Mouse (Mus musculus) embryonic facial prominence, embryonic 11.5 days (tissue): ENCODE data around the gene Il3. TPM values are rescaled to one million over a fixed set of nuclear protein-coding genes. Genes with fewer than 3 reads are reported as not detected.
"Not testable (repeated sequence)": the region's sequence is repeated elsewhere in the genome, so short reads cannot be mapped to it uniquely, and the experiment has no call there.

Experiments
- ATAC-seq: fragments of 200-750 bp; cut with Nextera tagmentation; replicated peaks from 2 replicates; pipeline ENCODE4 v1.8.0; 2017; ENCODE audit warnings: low read depth; ENCODE audit not compliant: insufficient number of reproducible peaks, low FRiP score, low TSS enrichment
- DNase-seq: peaks from one replicate; pipeline ENCODE4 v3.0.0-alpha.2; 2015; ENCODE audit warnings: low spot score
- H3K27ac ChIP-seq: fragments of 300-500 bp; sonication (generic); replicated peaks from 2 replicates; pipeline ENCODE4 v1.5.1; 2014; ENCODE audit warnings: mild to moderate bottlenecking, low read depth, low read length, control low read depth
- H3K27me3 ChIP-seq: fragments of 300-500 bp; sonication (generic); 2 replicates; pipeline ENCODE4 v1.6.1; 2014; ENCODE audit warnings: mild to moderate bottlenecking, low read length, moderate library complexity, mixed read lengths; ENCODE audit not compliant: control insufficient read depth, insufficient read depth
- H3K36me3 ChIP-seq: fragments of 300-500 bp; sonication (generic); replicated peaks from 2 replicates; pipeline ENCODE4 v1.6.1; 2014; ENCODE audit warnings: low read depth, mild to moderate bottlenecking, low read length, moderate library complexity, mixed read lengths; ENCODE audit not compliant: control insufficient read depth, insufficient read depth
- H3K4me1 ChIP-seq: fragments of 300-500 bp; sonication (generic); 2 replicates; pipeline ENCODE4 v1.6.1; 2014; ENCODE audit warnings: low read length, mixed read lengths; ENCODE audit not compliant: control insufficient read depth, insufficient read depth
- H3K4me2 ChIP-seq: fragments of 300-500 bp; sonication (generic); 2 replicates; pipeline ENCODE4 v1.6.1; 2014; ENCODE audit warnings: low read depth, mild to moderate bottlenecking, control low read depth, low read length, moderate library complexity
- H3K4me3 ChIP-seq: fragments of 300-500 bp; sonication (generic); 2 replicates; pipeline ENCODE4 v1.5.1; 2014; ENCODE audit warnings: low read depth, low read length, control low read depth
- H3K9ac ChIP-seq: fragments of 300-500 bp; sonication (generic); replicated peaks from 2 replicates; pipeline ENCODE4 v1.6.1; 2014; ENCODE audit warnings: mild to moderate bottlenecking, control low read depth, low read length
- H3K9me3 ChIP-seq: fragments of 300-500 bp; sonication (generic); replicated peaks from 2 replicates; pipeline ENCODE4 v1.6.1; 2016; ENCODE audit warnings: mild to moderate bottlenecking, low read length, inconsistent platforms, mixed read lengths; ENCODE audit not compliant: control insufficient read depth
- WGBS: fragments of 180-500 bp; shearing (Covaris S2); extraction: QIAGEN DNeasy Blood & Tissue Kit; methylation state at CpG from one replicate; pipeline ENCODE4 v1.1.7; 2014; 5-methylcytosine and 5-hydroxymethylcytosine counted together
- polyA plus RNA-seq: library from polyadenylated mRNA; unstranded; fragments of >200 nt; fragmentation: Nextera tagmentation; extraction: Ambion mirVana; gene quantifications from 2 replicates; pipeline ENCODE4 v1.2.1, GENCODE M21; 2014

Gene Il3
- polyA plus RNA-seq, 1 experiment from 2014 or later: not detected

DNA sequence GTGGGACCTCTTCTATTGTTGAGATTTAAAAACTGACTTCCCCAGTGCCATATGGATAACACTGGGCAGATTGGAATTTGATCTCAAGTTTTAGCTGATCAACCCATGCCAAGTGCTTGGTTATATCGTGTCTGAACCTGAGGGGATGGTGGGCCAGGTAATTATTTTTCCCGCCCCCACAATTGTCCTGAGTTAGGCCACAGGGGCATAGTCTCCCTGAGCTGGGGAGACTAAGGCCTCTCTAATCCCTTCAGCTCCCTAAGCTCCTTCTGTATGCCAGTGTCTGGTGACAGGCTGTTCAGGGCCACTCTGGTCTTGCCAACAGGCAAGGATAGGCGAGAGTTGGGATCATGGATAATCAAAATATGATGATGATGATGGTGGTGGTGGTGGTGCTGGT is 38.3 kb upstream of the Il3 start:
- Histone ChIP-seq H3K27me3 (0 out of 2 replicates have a peak, but pooled peaks cover 2% of the 10 kb centered on the region), H3K4me2 (no peak overlapping the region), H3K9ac (no peak overlapping the region), H3K9me3 (no peaks in the 10 kb centered on the region), H3K36me3 (no peaks in the 10 kb centered on the region), H3K4me3 (no peak overlapping the region), H3K4me1 (no peaks in the 10 kb centered on the region; the same call in 1 of the 2 replicates), H3K27ac (no peak overlapping the region)
- no peak for DNase-seq
- WGBS: 80% methylated on average over 3 of the region's 3 CpGs
- no peak for ATAC-seq

DNA sequence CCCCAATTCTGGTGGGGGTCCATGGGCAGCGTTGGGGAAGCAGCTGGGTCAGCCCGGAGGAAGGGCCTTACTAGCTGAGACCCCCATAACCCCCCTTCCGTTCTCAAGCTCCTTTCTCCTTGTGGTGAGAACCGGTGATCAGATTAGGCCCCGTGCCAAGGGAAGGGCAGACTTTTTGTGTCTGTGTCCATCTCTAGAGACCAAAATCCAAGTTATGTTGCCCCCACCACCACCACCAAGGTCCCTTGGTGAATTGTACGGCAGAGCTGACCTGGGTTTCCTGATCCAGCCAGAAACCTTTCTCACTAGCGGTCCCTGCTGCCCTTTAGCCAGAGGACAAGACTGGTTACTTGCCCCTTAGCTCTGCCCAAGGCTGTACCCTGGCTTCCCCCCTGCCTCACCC is 37.4 kb upstream of the Il3 start:
- peak; percentile 23 for DNase-seq
- H3K4me3 ChIP-seq: peak overlapping the region; percentile 57
- H3K9ac ChIP-seq: peak overlapping the region; percentile 60
- no peak overlapping the region for H3K27ac ChIP-seq
- H3K9me3 ChIP-seq: no peaks in the 10 kb centered on the region
- 0 out of 2 replicates have a peak, but pooled peaks cover 2% of the 10 kb centered on the region for H3K27me3 ChIP-seq
- H3K4me1 ChIP-seq: no peaks in the 10 kb centered on the region; the same call in 1 of the 2 replicates
- no peaks in the 10 kb centered on the region for H3K36me3 ChIP-seq
- no peak for ATAC-seq
- peak overlapping the region; percentile 94 for H3K4me2 ChIP-seq
- 6% methylated on average over 7 of the region's 7 CpGs for WGBS

DNA sequence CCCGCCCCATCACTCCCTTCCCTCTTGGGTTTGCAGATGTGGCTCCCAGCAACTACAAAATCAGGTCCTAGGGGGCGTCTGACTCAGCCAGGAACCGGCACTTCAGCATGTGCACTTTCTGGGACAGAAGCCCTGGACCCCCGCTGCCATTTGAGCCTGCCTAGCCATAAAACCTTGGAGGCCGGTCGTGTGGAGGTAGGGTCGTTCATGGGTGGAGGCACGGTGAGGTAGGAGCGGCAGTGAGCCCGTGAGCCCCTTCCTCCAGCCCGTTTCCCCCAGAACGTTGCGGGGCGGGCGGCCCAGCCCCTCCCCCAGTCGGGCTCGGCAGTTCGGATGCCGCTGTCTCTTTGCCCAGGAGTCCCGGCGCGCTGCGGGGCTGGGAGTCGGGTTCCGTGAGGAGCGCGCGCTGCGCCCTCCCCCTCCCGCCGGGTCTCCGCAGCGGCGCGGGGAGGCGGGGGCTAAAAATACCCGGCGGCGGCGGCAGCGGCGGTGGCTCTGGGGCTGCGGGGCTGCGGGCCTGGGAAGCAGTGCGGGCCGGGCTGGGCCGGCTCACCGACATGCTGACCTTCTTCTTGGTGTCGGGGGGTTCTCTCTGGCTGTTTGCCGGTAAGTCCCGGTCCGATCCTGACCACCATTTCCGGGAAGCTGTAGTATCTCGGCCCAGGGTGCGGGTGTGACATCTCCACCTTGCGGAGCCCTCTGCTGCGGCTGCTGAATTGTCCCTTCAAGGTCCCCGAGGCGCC is 36.8 kb upstream of the Il3 start, which contains the start of gene Acsl6:
TSS of gene Acsl6 (plus strand) at position 71 of the 743 bp plus-strand sequence.
- Histone ChIP-seq H3K4me1 (no peaks in the 10 kb centered on the region; the same call in 1 of the 2 replicates), H3K4me3 (peak within 1 kb of the TSS; percentile 57), H3K9ac (peak within 1 kb of the TSS; percentile 60), H3K27me3 (0 out of 2 replicates have a peak, but pooled peaks cover 2% of the 10 kb centered on the region), H3K36me3 (no peaks in the 10 kb centered on the region), H3K27ac (no peak within 1 kb of the TSS), H3K9me3 (no peaks in the 10 kb centered on the region; the same call in 1 of the 2 replicates), H3K4me2 (peak within 1 kb of the TSS; percentile 94)
- DNase-seq (peak; percentile 65), ATAC-seq (peak; percentile 50)
- WGBS: 0% methylated on average over 49 of the region's 59 CpGs

DNA sequence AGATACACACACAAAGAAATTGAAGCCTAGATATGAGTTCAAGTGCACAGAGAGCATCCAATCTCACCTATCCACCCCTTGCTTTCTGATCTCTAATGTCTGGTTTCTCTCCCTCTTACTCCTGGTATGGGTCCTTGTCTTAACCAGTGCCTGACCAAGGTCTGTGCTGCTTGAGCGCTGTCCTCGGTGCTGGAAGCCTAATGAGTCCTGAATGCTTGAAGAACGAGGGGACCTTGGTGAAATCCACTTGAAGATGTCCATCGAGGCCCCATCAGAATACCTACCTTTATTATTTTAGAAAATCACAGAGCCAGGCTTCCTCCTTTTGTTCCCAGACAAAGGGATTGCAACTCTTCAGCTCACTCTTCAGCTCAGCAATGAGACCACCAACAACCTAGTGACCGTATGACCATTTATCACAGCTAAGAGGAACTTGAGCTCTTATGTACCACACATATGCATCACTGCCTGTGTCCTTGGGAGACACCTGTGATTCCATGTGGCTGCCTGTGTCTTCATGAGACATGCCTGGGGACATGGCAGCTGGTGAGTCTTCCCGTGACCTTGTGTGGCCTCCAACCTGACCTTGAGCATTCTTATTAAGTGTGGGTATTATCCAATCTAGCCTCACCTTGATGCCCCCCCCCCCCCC is 36.1 kb upstream of the Il3 start:
- Histone ChIP-seq H3K36me3 (no peaks in the 10 kb centered on the region), H3K9ac (no peak overlapping the region), H3K27me3 (0 out of 2 replicates have a peak, but pooled peaks cover 2% of the 10 kb centered on the region), H3K4me2 (no peak overlapping the region; the same call in 1 of the 2 replicates), H3K27ac (no peak overlapping the region), H3K9me3 (no peaks in the 10 kb centered on the region; the same call in 1 of the 2 replicates), H3K4me3 (peak overlapping the region; percentile 57; the same call in 1 of the 2 replicates), H3K4me1 (no peaks in the 10 kb centered on the region; the same call in 1 of the 2 replicates)
- 21% methylated on average over 6 of the region's 6 CpGs for WGBS
- DNase-seq (peak; percentile 84), ATAC-seq (no peak)

DNA sequence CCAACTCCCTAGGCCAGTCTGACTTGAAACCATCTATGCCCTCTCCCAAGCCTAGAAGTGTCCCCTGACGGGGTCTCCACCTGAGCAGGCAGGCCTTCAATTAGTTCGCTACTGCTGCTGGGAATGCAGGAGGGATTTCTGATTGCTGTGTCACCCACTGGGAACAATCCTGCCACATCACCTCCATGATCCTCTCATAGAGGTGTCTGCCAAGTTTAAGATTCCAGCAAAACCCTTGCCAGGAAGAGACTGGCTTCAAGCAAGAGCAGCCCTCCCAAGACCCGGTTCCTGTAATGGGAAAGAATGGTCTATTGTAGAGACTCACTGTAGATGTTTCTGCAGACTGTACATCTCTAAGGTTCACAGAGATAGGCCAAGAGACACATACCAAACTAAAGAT is 35.5 kb upstream of the Il3 start:
- no peak overlapping the region for H3K4me2 ChIP-seq
- no peaks in the 10 kb centered on the region for H3K36me3 ChIP-seq
- no peaks in the 10 kb centered on the region; the same call in 1 of the 2 replicates for H3K9me3 ChIP-seq
- no peak overlapping the region for H3K4me3 ChIP-seq
- H3K27me3 ChIP-seq: 0 out of 2 replicates have a peak, but pooled peaks cover 2% of the 10 kb centered on the region
- H3K4me1 ChIP-seq: no peaks in the 10 kb centered on the region; the same call in 1 of the 2 replicates
- DNase-seq (no peak), ATAC-seq (no peak)
- no peak overlapping the region for H3K27ac ChIP-seq
- no peak overlapping the region for H3K9ac ChIP-seq
- WGBS: 85% methylated on average over 3 of the region's 3 CpGs

DNA sequence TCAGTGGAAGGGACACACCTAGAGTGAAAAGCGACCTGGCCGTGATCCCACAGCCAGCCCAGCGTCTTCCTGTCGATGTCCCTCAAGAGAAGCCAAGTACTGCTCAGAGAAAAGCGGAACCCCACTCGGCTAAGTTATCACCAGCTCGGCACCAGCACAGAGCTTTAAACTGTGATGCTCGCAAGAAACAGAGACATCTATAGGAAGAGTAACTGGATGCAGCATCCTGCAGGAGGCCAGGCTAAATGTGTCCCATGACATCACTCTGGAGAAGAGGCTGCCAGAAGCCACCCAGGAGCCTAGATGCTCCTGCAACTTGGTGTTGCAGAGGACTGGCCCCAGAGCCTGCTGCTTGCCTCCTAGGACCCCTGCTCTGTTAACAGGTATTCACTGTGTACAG is 34.9 kb upstream of the Il3 start:
- no peaks in the 10 kb centered on the region for H3K36me3 ChIP-seq
- ATAC-seq (no peak), DNase-seq (no peak)
- 91% methylated on average over 8 of the region's 8 CpGs for WGBS
- no peak overlapping the region for H3K27ac ChIP-seq
- H3K9me3 ChIP-seq: no peaks in the 10 kb centered on the region; the same call in 1 of the 2 replicates
- no peak overlapping the region for H3K9ac ChIP-seq
- H3K4me2 ChIP-seq: no peak overlapping the region
- no peaks in the 10 kb centered on the region; the same call in 1 of the 2 replicates for H3K4me1 ChIP-seq
- no peak overlapping the region for H3K4me3 ChIP-seq
- H3K27me3 ChIP-seq: 0 out of 2 replicates have a peak, but pooled peaks cover 2% of the 10 kb centered on the region

DNA sequence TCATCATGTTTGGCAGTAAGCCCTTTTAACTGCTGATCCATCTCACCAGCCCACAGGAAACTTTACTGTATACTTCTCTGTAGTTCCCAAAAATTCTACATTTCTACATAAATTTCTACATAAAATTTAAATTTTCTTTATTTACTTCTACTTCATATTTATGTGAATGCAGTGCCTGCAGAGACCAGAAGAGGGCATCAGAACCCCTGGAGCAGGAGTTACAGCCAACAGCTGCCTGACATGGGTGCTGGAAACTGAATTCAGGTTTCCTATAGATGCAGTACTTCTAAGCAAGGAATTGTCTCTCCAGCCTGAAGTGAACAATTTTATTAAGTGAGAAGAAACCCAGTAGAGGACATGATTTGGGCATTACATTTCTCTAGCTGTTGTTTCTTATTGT is 31.7 kb upstream of the Il3 start:
- Histone ChIP-seq H3K27me3 (no peaks in the 10 kb centered on the region), H3K4me1 (no peaks in the 10 kb centered on the region), H3K9me3 (no peaks in the 10 kb centered on the region; the same call in 1 of the 2 replicates), H3K9ac (no peak overlapping the region), H3K4me2 (no peak overlapping the region), H3K4me3 (no peak overlapping the region), H3K36me3 (no peaks in the 10 kb centered on the region), H3K27ac (no peak overlapping the region)
- ATAC-seq (no peak), DNase-seq (no peak)

DNA sequence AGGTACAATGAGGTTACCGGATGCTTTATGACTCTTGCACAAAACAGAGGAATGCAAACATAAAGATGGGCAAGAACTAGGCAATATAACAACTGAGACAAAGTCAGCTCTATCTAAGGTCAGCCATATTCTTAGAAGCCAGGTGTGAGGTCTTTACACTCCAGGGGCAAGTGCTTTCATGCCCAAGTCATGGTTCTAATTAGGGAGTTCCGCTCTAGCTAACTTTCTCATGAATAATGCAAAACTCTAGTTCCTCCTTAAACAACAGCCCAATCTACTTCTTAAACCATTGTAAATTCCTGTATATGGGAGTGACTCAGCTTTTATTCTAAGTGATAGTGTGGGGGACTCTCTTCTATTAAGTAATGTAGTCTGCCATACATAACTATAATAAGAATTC is 30.4 kb upstream of the Il3 start:
- ATAC-seq, H3K27ac ChIP-seq, H3K4me3 ChIP-seq, H3K9ac ChIP-seq, H3K9me3 ChIP-seq, H3K36me3 ChIP-seq, H3K4me1 ChIP-seq, H3K27me3 ChIP-seq, H3K4me2 ChIP-seq, DNase-seq: not testable (repeated sequence)
- 86% methylated on average over 2 of the region's 2 CpGs for WGBS
